27 mouse cellular contexts compared by ENCODE assay signal in genomic region chr1:21064153-21064552, GRCm38 (mm10). TPM values are rescaled to one million over a fixed set of nuclear protein-coding genes. Genes with fewer than 3 reads are reported as not detected.
DNase-seq lines count a peak whose midpoint lies in the region; ATAC-seq and TF ChIP-seq lines count a peak whose summit lies in the region.
"Had no signal": no experiment of that assay in that cellular context is flagged by ENCODE, and none has a peak within 500 bp of the region (broad histone marks: within the 10 kb centered on the region; RNA-seq: fewer than 3 reads in every experiment).

No protein-coding gene starts in this region.

- in situ Hi-C loops in CH12.LX (cut with MboI; ENCODE audit: low pct_ligation_motif_present, low pct_unique_long_range_greater_than_20kb, low sequenced_read_pairs) = no loop called here

- H3K27me3 ChIP-seq in CH12.LX (replicated peaks) = no peaks in the 10 kb centered on the region
- H3K27me3 ChIP-seq: embryonic facial prominence, embryonic 12.5 days; embryonic facial prominence, embryonic 15.5 days; heart, embryonic 12.5 days; heart, embryonic 15.5 days; hindbrain, embryonic 13.5 days had no signal

- TF ChIP-seq POLR2A in CH12.LX (IDR thresholded peaks at IDR 0.05; ENCODE audit: low read depth, low read length) = no peak

- H3K9ac ChIP-seq in CH12.LX (ENCODE audit: insufficient read depth, low read depth) = no peak overlapping the region
- H3K9ac ChIP-seq: embryonic facial prominence, embryonic 12.5 days; embryonic facial prominence, embryonic 15.5 days; forebrain, postnatal 0 days; heart, embryonic 12.5 days; heart, embryonic 15.5 days; hindbrain, embryonic 13.5 days had no signal

- no peak for TF ChIP-seq CTCF in CH12.LX (conservative IDR thresholded peaks at IDR 0.05 in 1 of 2, IDR thresholded peaks at IDR 0.05 in 1 of 2; ENCODE audit: low read depth in 2 of 2, low read length in 2 of 2)

- no peaks in the 10 kb centered on the region for H3K9me3 ChIP-seq in CH12.LX (replicated peaks; ENCODE audit: low read length)
- H3K9me3 ChIP-seq: embryonic facial prominence, embryonic 12.5 days; embryonic facial prominence, embryonic 15.5 days; heart, embryonic 15.5 days had no signal

- no peak overlapping the region for H3K4me2 ChIP-seq in CH12.LX (ENCODE audit: insufficient read depth, low read depth, poor library complexity, severe bottlenecking)
- H3K4me2 ChIP-seq: embryonic facial prominence, embryonic 12.5 days; embryonic facial prominence, embryonic 15.5 days; heart, embryonic 12.5 days; heart, embryonic 15.5 days; hindbrain, embryonic 13.5 days had no signal

- peak; percentile 91 for ATAC-seq in inflammation-experienced regulatory T-cells, adult 6 months
- ATAC-seq: forebrain, embryonic 14.5 days; forebrain, postnatal 0 days; hindbrain, embryonic 16.5 days had no signal

- peak overlapping the region in 1 of 3 experiments; percentile 1 for H3K4me3 ChIP-seq in CH12.LX (replicated peaks in 1 of 3; ENCODE audit: low read depth in 2 of 3, low read length in 2 of 3, poor library complexity in 1 of 3)
- H3K4me3 ChIP-seq: embryonic facial prominence, embryonic 12.5 days; embryonic facial prominence, embryonic 15.5 days; gastrocnemius, adult 2 months; heart, embryonic 12.5 days; heart, embryonic 15.5 days; hindbrain, embryonic 10.5 days; hindbrain, embryonic 13.5 days had no signal

- H3K79me2 ChIP-seq in CH12.LX (replicated peaks; ENCODE audit: control insufficient read depth, extremely low read depth, insufficient read depth, poor library complexity, severe bottlenecking) = no peaks in the 10 kb centered on the region; the same call in 1 of the 2 replicates

- H3K4me1 ChIP-seq in CH12.LX (ENCODE audit: control insufficient read depth in 1 of 2, insufficient read depth in 2 of 2) = peaks cover 10 to 21% of the 10 kb centered on the region in 2 experiments
- H3K4me1 ChIP-seq: embryonic facial prominence, embryonic 12.5 days; hindbrain, embryonic 10.5 days; hindbrain, embryonic 13.5 days had no signal

- DNase-seq in CD4-positive helper T cell, adult 2 months (ENCODE audit: low read depth, low spot score) = peak; percentile 37
- DNase-seq in CH12.LX (ENCODE audit: extremely low read depth) = peak; percentile 62
- DNase-seq in layer of hippocampus, adult 9-11 months = no peak
- no peak for DNase-seq in thymus, adult 18-20 months
- no peak for DNase-seq in urinary bladder, postnatal 10 days (ENCODE audit: low spot score)
- DNase-seq: adrenal gland, postnatal 10 days; adrenal gland, postnatal 36 days; cerebellum, adult 11 months; cerebellum, adult 2 months; cerebellum, adult 9-11 months; cerebellum, postnatal 25 days; forebrain, postnatal 0 days; gastrocnemius, adult 2 months; gastrocnemius, postnatal 14 days; heart, adult 18-20 months; heart, postnatal 10 days; heart, postnatal 36 days; kidney, adult 11 months had no signal

- TF ChIP-seq EP300 in CH12.LX (IDR thresholded peaks at IDR 0.05; ENCODE audit: low read length) = peak; percentile 79

- peak overlapping the region; percentile 22; the same call in 1 of the 2 replicates for H3K27ac ChIP-seq in CH12.LX (ENCODE audit: insufficient read depth, low read depth)
- H3K27ac ChIP-seq: embryonic facial prominence, embryonic 12.5 days; embryonic facial prominence, embryonic 15.5 days; gastrocnemius, adult 2 months; heart, embryonic 15.5 days; hindbrain, embryonic 10.5 days; hindbrain, embryonic 13.5 days had no signal

- TF ChIP-seq RAD21 in CH12.LX (IDR thresholded peaks at IDR 0.05; ENCODE audit: low read depth, low read length) = no peak

- H3K36me3 ChIP-seq in CH12.LX (replicated peaks in 1 of 2; ENCODE audit: control insufficient read depth in 1 of 2, insufficient read depth in 1 of 2, low read length in 1 of 2) = peaks cover 0 to 76% of the 10 kb centered on the region in 2 experiments
- H3K36me3 ChIP-seq: heart, embryonic 15.5 days; hindbrain, embryonic 13.5 days had no signal

- dilution Hi-C loops in CH12.LX (cut with MboI; ENCODE audit: extremely low pct_ligation_motif_present, extremely low pct_unique_long_range_greater_than_20kb, low sequenced_read_pairs) = no loop called here

TF ChIP-seq in CH12.LX, 34 proteins besides CTCF, POLR2A, EP300 and RAD21:
- TF ChIP-seq TCF12 (IDR thresholded peaks at IDR 0.05; ENCODE audit: low read depth, low read length) = peak; percentile 82
- TF ChIP-seq JUND (conservative IDR thresholded peaks at IDR 0.05; ENCODE audit: low read depth, low read length) = peak; percentile 83
- TF ChIP-seq RCOR1 (conservative IDR thresholded peaks at IDR 0.05; ENCODE audit: low read depth, low read length) = no peak
- peak; percentile 34; the same call in 1 of the 2 replicates for TF ChIP-seq BHLHE40 (IDR thresholded peaks at IDR 0.05; ENCODE audit: low read depth, low read length)
- TF ChIP-seq SIN3A (IDR thresholded peaks at IDR 0.05; ENCODE audit: low read length) = no peak
- TF ChIP-seq KAT2A (IDR thresholded peaks at IDR 0.05; ENCODE audit: insufficient replicate concordance, low read length) = no peak
- TF ChIP-seq MAZ (IDR thresholded peaks at IDR 0.05; ENCODE audit: low read depth, low read length) = no peak
- no peak for TF ChIP-seq USF2 (conservative IDR thresholded peaks at IDR 0.05; ENCODE audit: low read depth, low read length)
- 0 out of 2 replicates have a peak, but pooled peaks have one; percentile 24 for TF ChIP-seq ETS1 (conservative IDR thresholded peaks at IDR 0.05; ENCODE audit: low read depth, low read length)
- no peak for TF ChIP-seq E2F4 (IDR thresholded peaks at IDR 0.05; ENCODE audit: insufficient replicate concordance, low read depth, low read length)
- no peak for TF ChIP-seq SMC3 (IDR thresholded peaks at IDR 0.05; ENCODE audit: low read depth, low read length)
- no peak for TF ChIP-seq NELFE (IDR thresholded peaks at IDR 0.05; ENCODE audit: low read depth, low read length)
- peak; percentile 95 for TF ChIP-seq IRF4 (IDR thresholded peaks at IDR 0.05; ENCODE audit: low read depth, low read length)
- TF ChIP-seq ZKSCAN1 (IDR thresholded peaks at IDR 0.05; ENCODE audit: borderline replicate concordance, low read depth, low read length) = no peak
- no peak for TF ChIP-seq NRF1 (IDR thresholded peaks at IDR 0.05; ENCODE audit: low read depth, low read length)
- TF ChIP-seq CHD2 (IDR thresholded peaks at IDR 0.05; ENCODE audit: low read length) = peak; percentile 91
- TF ChIP-seq HCFC1 (IDR thresholded peaks at IDR 0.05; ENCODE audit: low read depth, low read length) = no peak
- TF ChIP-seq POLR2AphosphoS2 (IDR thresholded peaks at IDR 0.05; ENCODE audit: low read depth, low read length) = no peak
- TF ChIP-seq USF1 (IDR thresholded peaks at IDR 0.05; ENCODE audit: low read depth, low read length) = no peak
- TF ChIP-seq PAX5 (IDR thresholded peaks at IDR 0.05; ENCODE audit: low read length) = no peak
- TF ChIP-seq ZNF384 (IDR thresholded peaks at IDR 0.05; ENCODE audit: low read depth, low read length) = no peak
- no peak for TF ChIP-seq MAFK (IDR thresholded peaks at IDR 0.05; ENCODE audit: insufficient replicate concordance, low read length)
- TF ChIP-seq JUN (IDR thresholded peaks at IDR 0.05; ENCODE audit: insufficient read depth, low read depth, low read length) = peak; percentile 64
- TF ChIP-seq ZC3H11A (IDR thresholded peaks at IDR 0.05; ENCODE audit: low read depth, low read length) = no peak
- no peak for TF ChIP-seq UBTF (IDR thresholded peaks at IDR 0.05; ENCODE audit: low read depth, low read length)

RNA-seq across cellular contexts. Expression of gene Tram2, which starts 14.9 kb away (rescaled TPM):
- total RNA-seq in CH12.LX (2012; rRNA removed) (2.4 and 2.9 TPM in 2 replicates), CH12.LX (2014; rRNA removed) (1.3 and 1.9 TPM in 2 replicates)
- 4.7 and 6.6 TPM in 2 replicates for polyA plus RNA-seq in CH12.LX (2012; ENCODE audit: insufficient read length, low read depth)
- polyA plus RNA-seq in inflammation-experienced regulatory T-cells, adult 6 months (2017; shearing (Covaris generic)) = 1 to 10 TPM; 6.7 to 8.0 (median 7.0) TPM

Comparison
In these comparisons a context has a peak if more than half of its experiments do, and no peak if none do; other contexts are left out.
1. DNase-seq: peak in CD4-positive helper T cell, adult 2 months (single experiment) and CH12.LX (single experiment); none in layer of hippocampus, adult 9-11 months (single experiment), thymus, adult 18-20 months (0 of 2) and urinary bladder, postnatal 10 days (single experiment).